Mouse (Mus musculus) stomach, embryonic 14.5 days (tissue): ENCODE results near the gene Kcnj11. TPM values are rescaled to one million over a fixed set of nuclear protein-coding genes. Genes with fewer than 3 reads are reported as not detected.

ENCODE experiments used
- ATAC-seq: fragments of 200-750 bp; cut with Nextera tagmentation; 2 replicates; pipeline ENCODE4 v1.8.0; 2017; ENCODE audit warnings: low read depth, moderate TSS enrichment; ENCODE audit not compliant: insufficient number of reproducible peaks, insufficient read depth, low FRiP score
- H3K27ac ChIP-seq: fragments of 300-500 bp; sonication (generic); 2 replicates; pipeline ENCODE4 v1.5.1; 2014; ENCODE audit warnings: mild to moderate bottlenecking, low read length, moderate library complexity, mixed read lengths
- H3K27me3 ChIP-seq: fragments of 300-500 bp; sonication (generic); 2 replicates; pipeline ENCODE4 v1.6.1; 2014; ENCODE audit warnings: low read length, control low read depth, mixed read lengths; ENCODE audit not compliant: control insufficient read depth, insufficient read depth
- H3K36me3 ChIP-seq: fragments of 300-500 bp; sonication (generic); 2 replicates; pipeline ENCODE4 v1.6.1; 2014; ENCODE audit warnings: mild to moderate bottlenecking, control low read depth, low read length, moderate library complexity, mixed read lengths; ENCODE audit not compliant: control insufficient read depth, insufficient read depth
- H3K4me1 ChIP-seq: fragments of 300-500 bp; sonication (generic); 2 replicates; pipeline ENCODE4 v1.6.1; 2014; ENCODE audit warnings: low read length, control low read depth, mixed read lengths; ENCODE audit not compliant: control insufficient read depth, insufficient read depth
- H3K4me2 ChIP-seq: fragments of 300-500 bp; sonication (generic); replicated peaks from 2 replicates; pipeline ENCODE4 v1.6.1; 2014; ENCODE audit warnings: low read depth, low read length, control low read depth
- H3K4me3 ChIP-seq: fragments of 300-500 bp; sonication (generic); 2 replicates; pipeline ENCODE4 v1.5.1; 2014; ENCODE audit warnings: low read depth, low read length, control low read depth
- H3K9ac ChIP-seq: fragments of 300-500 bp; sonication (generic); replicated peaks from 2 replicates; pipeline ENCODE4 v1.6.1; 2014; ENCODE audit warnings: low read depth, mild to moderate bottlenecking, control low read depth, low read length, moderate library complexity, mixed read lengths
- H3K9me3 ChIP-seq: fragments of 300-500 bp; sonication (generic); 2 replicates; pipeline ENCODE4 v1.6.1; 2016; ENCODE audit warnings: low read depth, low read length, control low read depth; ENCODE audit not compliant: control insufficient read depth
- WGBS: fragments of 180-500 bp; shearing (Covaris S2); extraction: QIAGEN DNeasy Blood & Tissue Kit; methylation state at CpG from one replicate; pipeline ENCODE4 v1.1.7; 2014; 5-methylcytosine and 5-hydroxymethylcytosine counted together
- polyA plus RNA-seq: library from polyadenylated mRNA; unstranded; fragments of >200 nt; fragmentation: Nextera tagmentation; extraction: Ambion mirVana; gene quantifications from 2 replicates; pipeline ENCODE4 v1.2.1, GENCODE M21; 2014

Gene Kcnj11
- polyA plus RNA-seq, 1 experiment from 2014 or later: 0.74 TPM

GRCm38 (mm10) chr7:46084839-46085513 is 15.6 kb downstream of the Kcnj11 start:
- ATAC-seq: peak; percentile 60
- no peak overlapping the region for H3K9ac ChIP-seq
- H3K4me1 ChIP-seq: no peaks in the 10 kb centered on the region
- H3K36me3 ChIP-seq: peaks cover 18% of the 10 kb centered on the region; the same call in 1 of the 2 replicates
- no peak overlapping the region for H3K27ac ChIP-seq
- H3K4me2 ChIP-seq: no peak overlapping the region
- no peaks in the 10 kb centered on the region for H3K27me3 ChIP-seq
- 63% methylated on average over 16 of the region's 16 CpGs for WGBS
- no peaks in the 10 kb centered on the region for H3K9me3 ChIP-seq
- H3K4me3 ChIP-seq: no peak overlapping the region

GRCm38 (mm10) chr7:46084024-46084423 is 16.5 kb downstream of the Kcnj11 start:
- Histone ChIP-seq H3K36me3 (peaks cover 28% of the 10 kb centered on the region; the same call in 1 of the 2 replicates), H3K4me2 (no peak overlapping the region), H3K4me1 (no peaks in the 10 kb centered on the region), H3K27ac (no peak overlapping the region), H3K4me3 (no peak overlapping the region), H3K27me3 (no peaks in the 10 kb centered on the region), H3K9me3 (no peaks in the 10 kb centered on the region), H3K9ac (no peak overlapping the region)
- 85% methylated on average over 10 of the region's 10 CpGs for WGBS
- no peak for ATAC-seq

- Histone ChIP-seq H3K4me3 (no peak overlapping the region), H3K4me2 (no peak overlapping the region), H3K4me1 (no peaks in the 10 kb centered on the region), H3K9ac (no peak overlapping the region), H3K27me3 (no peaks in the 10 kb centered on the region), H3K27ac (no peak overlapping the region), H3K9me3 (no peaks in the 10 kb centered on the region), H3K36me3 (peaks cover 46% of the 10 kb centered on the region)
- WGBS: 86% methylated on average over 12 of the region's 12 CpGs
- no peak for ATAC-seq
These were observed 22.9 kb downstream of the Kcnj11 start for GRCm38 (mm10) chr7:46077675-46078074.

- Histone ChIP-seq H3K36me3 (peaks cover 43% of the 10 kb centered on the region), H3K9me3 (no peaks in the 10 kb centered on the region), H3K27ac (no peak overlapping the region), H3K9ac (no peak overlapping the region), H3K4me3 (no peak overlapping the region), H3K4me2 (no peak overlapping the region), H3K4me1 (no peaks in the 10 kb centered on the region), H3K27me3 (no peaks in the 10 kb centered on the region)
- 80% methylated on average over 7 of the region's 7 CpGs for WGBS
- no peak for ATAC-seq
These were observed 23.7 kb downstream of the Kcnj11 start for GRCm38 (mm10) chr7:46076844-46077243.

- Histone ChIP-seq H3K4me2 (no peak overlapping the region), H3K9me3 (no peaks in the 10 kb centered on the region), H3K36me3 (peaks cover 56% of the 10 kb centered on the region), H3K9ac (no peak overlapping the region), H3K27me3 (no peaks in the 10 kb centered on the region), H3K27ac (no peak overlapping the region), H3K4me1 (no peaks in the 10 kb centered on the region), H3K4me3 (no peak overlapping the region)
- WGBS: 91% methylated on average over 8 of the region's 8 CpGs
- no peak for ATAC-seq
These were observed 31.7 kb downstream of the Kcnj11 start for GRCm38 (mm10) chr7:46068831-46069230.

- peaks cover 45% of the 10 kb centered on the region for H3K36me3 ChIP-seq
- no peaks in the 10 kb centered on the region for H3K27me3 ChIP-seq
- whole genome bisulfite sequencing: 94% methylated on average over 6 of the region's 6 CpGs
- H3K4me1 ChIP-seq: no peaks in the 10 kb centered on the region
- H3K4me2 ChIP-seq: no peak overlapping the region
- no peak for ATAC-seq
- no peak overlapping the region for H3K4me3 ChIP-seq
- H3K9me3 ChIP-seq: no peaks in the 10 kb centered on the region
- H3K27ac ChIP-seq: no peak overlapping the region
- no peak overlapping the region for H3K9ac ChIP-seq
These were observed 37.3 kb downstream of the Kcnj11 start for GRCm38 (mm10) chr7:46063296-46063695.

- H3K4me3 ChIP-seq: no peak overlapping the region
- 87% methylated on average over 16 of the region's 16 CpGs for WGBS
- H3K27ac ChIP-seq: no peak overlapping the region
- ATAC-seq: no peak
- H3K4me2 ChIP-seq: no peak overlapping the region
- H3K36me3 ChIP-seq: peaks cover 52% of the 10 kb centered on the region
- no peaks in the 10 kb centered on the region for H3K27me3 ChIP-seq
- H3K4me1 ChIP-seq: no peaks in the 10 kb centered on the region
- H3K9me3 ChIP-seq: no peaks in the 10 kb centered on the region
- no peak overlapping the region for H3K9ac ChIP-seq
These were observed 39.0 kb downstream of the Kcnj11 start for GRCm38 (mm10) chr7:46061614-46062013.

GRCm38 (mm10) chr7:46060688-46061087 is 39.9 kb downstream of the Kcnj11 start:
- no peaks in the 10 kb centered on the region for H3K4me1 ChIP-seq
- no peak overlapping the region for H3K27ac ChIP-seq
- H3K9ac ChIP-seq: no peak overlapping the region
- WGBS: 94% methylated on average over 8 of the region's 8 CpGs
- no peak overlapping the region for H3K4me3 ChIP-seq
- ATAC-seq: no peak
- no peaks in the 10 kb centered on the region for H3K27me3 ChIP-seq
- H3K9me3 ChIP-seq: no peaks in the 10 kb centered on the region
- H3K36me3 ChIP-seq: peaks cover 50% of the 10 kb centered on the region
- no peak overlapping the region for H3K4me2 ChIP-seq

GRCm38 (mm10) chr7:46058882-46059281 is 41.7 kb downstream of the Kcnj11 start:
- Histone ChIP-seq H3K4me3 (no peak overlapping the region), H3K36me3 (peaks cover 62% of the 10 kb centered on the region), H3K9me3 (no peaks in the 10 kb centered on the region), H3K27ac (no peak overlapping the region), H3K4me2 (no peak overlapping the region), H3K9ac (no peak overlapping the region), H3K27me3 (no peaks in the 10 kb centered on the region), H3K4me1 (no peaks in the 10 kb centered on the region)
- WGBS: 90% methylated on average over 11 of the region's 11 CpGs
- ATAC-seq: no peak
